Mouse (Mus musculus): ENCODE measurements around the gene S100a13. TPM values are rescaled to one million over a fixed set of nuclear protein-coding genes. Genes with fewer than 3 reads are reported as not detected.
A peak's percentile ranks its signal among the peaks of the same experiment; 100 is the strongest.

Gene S100a13
- total and polyA plus RNA-seq, 2 experiments from 2014 or later = 86.2 to 146 TPM

DNA sequence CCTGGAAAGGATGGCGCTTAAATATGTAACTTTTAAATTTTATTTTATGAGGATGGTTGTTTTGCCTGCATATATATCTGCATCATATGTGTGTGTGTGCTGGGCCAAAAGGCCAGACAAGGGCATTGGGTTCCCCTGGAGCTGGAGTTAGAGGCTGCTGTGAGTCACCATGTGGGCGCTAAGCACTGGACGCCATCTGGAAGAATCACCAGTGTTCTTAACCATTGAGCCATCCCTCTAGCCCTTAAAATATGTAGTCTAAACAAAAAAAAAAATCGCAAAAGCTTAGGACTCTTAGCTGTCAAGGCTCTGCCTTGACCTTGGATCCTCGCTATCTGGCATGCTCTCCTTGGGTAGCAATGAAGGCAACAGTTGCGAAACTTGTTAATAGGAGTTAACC, 25.7 kb upstream of the S100a13 start:
- peaks cover 52% of the 10 kb centered on the region for H3K36me3 ChIP-seq (replicated peaks; ENCODE audit: control insufficient read depth, insufficient read depth, low read length)

DNA sequence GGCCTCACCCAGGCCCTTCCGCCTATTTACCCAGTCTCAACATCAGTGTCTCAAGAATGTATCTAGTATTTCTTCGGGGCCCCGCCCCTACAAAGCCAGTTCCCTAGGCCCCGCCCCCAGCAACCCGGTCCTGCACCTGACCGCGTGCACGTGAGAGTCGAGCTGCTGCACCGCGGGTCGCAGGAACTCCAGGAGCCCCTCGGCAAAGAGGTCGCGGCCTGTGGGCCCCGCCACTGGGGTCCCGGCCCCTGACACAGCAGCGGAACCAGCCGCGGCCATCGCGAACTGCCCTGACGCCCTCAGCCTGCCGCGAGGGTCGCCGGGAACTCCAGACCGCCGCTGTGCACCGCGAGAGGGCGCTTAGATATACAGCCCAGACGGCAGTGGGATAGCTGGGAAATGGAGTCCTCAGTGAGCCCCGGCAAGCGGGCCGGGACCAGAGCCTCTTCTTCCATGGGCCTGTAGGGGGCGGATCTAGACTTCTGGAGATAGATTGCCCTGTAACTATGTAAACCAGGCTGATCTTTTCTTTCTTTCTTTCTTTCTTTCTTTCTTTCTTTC, 23.5 kb upstream of the S100a13 start, which contains the start of gene Snapin:
Snapin (minus strand) TSS at position 338 of the 561 bp plus-strand sequence.
- ATAC-seq (ENCODE audit: insufficient read depth, low read depth) (peak; percentile 99), DNase-seq (ENCODE audit: low spot score) (peak; percentile 97)
- peak within 1 kb of the TSS; percentile 82 for H3K27ac ChIP-seq (ENCODE audit: low read depth)
- peaks cover 34% of the 10 kb centered on the region for H3K36me3 ChIP-seq (replicated peaks; ENCODE audit: control insufficient read depth, insufficient read depth, low read length)
- H3K9ac ChIP-seq (replicated peaks; ENCODE audit: low read depth, low read length) = peak within 1 kb of the TSS; percentile 83
- peak within 1 kb of the TSS; percentile 82 for H3K4me2 ChIP-seq (ENCODE audit: low read depth, low read length)
- H3K4me3 ChIP-seq (ENCODE audit: low read depth, low read length) = peak within 1 kb of the TSS; percentile 95
- H3K4me1 ChIP-seq (ENCODE audit: control insufficient read depth, insufficient read depth) = peaks cover 7% of the 10 kb centered on the region
- no peaks in the 10 kb centered on the region for H3K27me3 ChIP-seq (ENCODE audit: control insufficient read depth, insufficient read depth, low read length)
- no peaks in the 10 kb centered on the region for H3K9me3 ChIP-seq (replicated peaks; ENCODE audit: control insufficient read depth, low read length)
- TF ChIP-seq CTCF (IDR thresholded peaks at IDR 0.05; ENCODE audit: low read depth) (peak; percentile 92), EP300 (IDR thresholded peaks at IDR 0.05; ENCODE audit: low read depth) (peak; percentile 84)
- WGBS = under 1% methylated on average over 37 of the region's 37 CpGs

More for the DNA sequence above, 25.7 kb upstream of the S100a13 start:
- H3K4me2 ChIP-seq (ENCODE audit: low read depth, low read length) = no peak overlapping the region
- no peak overlapping the region for H3K4me3 ChIP-seq (ENCODE audit: low read depth, low read length)
- H3K27ac ChIP-seq (ENCODE audit: low read depth) = no peak overlapping the region
- peaks cover 7% of the 10 kb centered on the region for H3K4me1 ChIP-seq (ENCODE audit: control insufficient read depth, insufficient read depth)
- H3K27me3 ChIP-seq (ENCODE audit: control insufficient read depth, insufficient read depth, low read length) = no peaks in the 10 kb centered on the region
- 87% methylated on average over 6 of the region's 6 CpGs for WGBS
- H3K9me3 ChIP-seq (replicated peaks; ENCODE audit: control insufficient read depth, low read length) = no peaks in the 10 kb centered on the region
- H3K9ac ChIP-seq (replicated peaks; ENCODE audit: low read depth, low read length) = no peak overlapping the region
- TF ChIP-seq CTCF (IDR thresholded peaks at IDR 0.05; ENCODE audit: low read depth) = no peak
- TF ChIP-seq EP300 (IDR thresholded peaks at IDR 0.05; ENCODE audit: low read depth) = no peak
- no peak for ATAC-seq (ENCODE audit: insufficient read depth, low read depth)
- no peak for DNase-seq (ENCODE audit: low spot score)

DNA sequence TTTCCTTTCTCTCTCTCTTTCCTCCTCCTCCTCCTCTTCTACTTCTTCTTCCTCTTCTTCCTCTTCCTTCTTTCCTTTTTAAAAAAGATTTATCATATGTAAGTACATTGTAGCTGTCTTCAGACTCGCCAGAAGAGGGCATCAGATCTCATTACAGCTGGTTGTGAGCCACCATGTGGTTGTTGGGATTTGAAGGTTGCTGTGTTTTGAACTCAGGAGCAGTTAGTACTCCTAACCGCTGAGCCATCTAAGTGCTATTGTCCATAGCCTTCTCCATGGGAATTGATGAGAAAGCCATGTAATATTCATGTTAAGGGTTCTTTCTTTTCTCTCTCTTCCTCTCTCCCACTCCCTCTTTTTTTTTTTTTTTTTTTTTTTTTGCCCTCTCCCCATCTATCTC, 22.9 kb upstream of the S100a13 start:
- Histone ChIP-seq H3K4me3 (ENCODE audit: low read depth, low read length) (no peak overlapping the region), H3K9me3 (replicated peaks; ENCODE audit: control insufficient read depth, low read length) (no peaks in the 10 kb centered on the region), H3K9ac (replicated peaks; ENCODE audit: low read depth, low read length) (no peak overlapping the region), H3K4me2 (ENCODE audit: low read depth, low read length) (no peak overlapping the region), H3K27ac (ENCODE audit: low read depth) (no peak overlapping the region), H3K36me3 (replicated peaks; ENCODE audit: control insufficient read depth, insufficient read depth, low read length) (peaks cover 34% of the 10 kb centered on the region), H3K4me1 (ENCODE audit: control insufficient read depth, insufficient read depth) (peaks cover 7% of the 10 kb centered on the region), H3K27me3 (ENCODE audit: control insufficient read depth, insufficient read depth, low read length) (no peaks in the 10 kb centered on the region)
- DNase-seq (ENCODE audit: low spot score) = no peak
- TF ChIP-seq CTCF (IDR thresholded peaks at IDR 0.05; ENCODE audit: low read depth) (peak; percentile 48), EP300 (IDR thresholded peaks at IDR 0.05; ENCODE audit: low read depth) (no peak)
- no peak for ATAC-seq (ENCODE audit: insufficient read depth, low read depth)
- 44% methylated on average over 2 of the region's 2 CpGs for WGBS

DNA sequence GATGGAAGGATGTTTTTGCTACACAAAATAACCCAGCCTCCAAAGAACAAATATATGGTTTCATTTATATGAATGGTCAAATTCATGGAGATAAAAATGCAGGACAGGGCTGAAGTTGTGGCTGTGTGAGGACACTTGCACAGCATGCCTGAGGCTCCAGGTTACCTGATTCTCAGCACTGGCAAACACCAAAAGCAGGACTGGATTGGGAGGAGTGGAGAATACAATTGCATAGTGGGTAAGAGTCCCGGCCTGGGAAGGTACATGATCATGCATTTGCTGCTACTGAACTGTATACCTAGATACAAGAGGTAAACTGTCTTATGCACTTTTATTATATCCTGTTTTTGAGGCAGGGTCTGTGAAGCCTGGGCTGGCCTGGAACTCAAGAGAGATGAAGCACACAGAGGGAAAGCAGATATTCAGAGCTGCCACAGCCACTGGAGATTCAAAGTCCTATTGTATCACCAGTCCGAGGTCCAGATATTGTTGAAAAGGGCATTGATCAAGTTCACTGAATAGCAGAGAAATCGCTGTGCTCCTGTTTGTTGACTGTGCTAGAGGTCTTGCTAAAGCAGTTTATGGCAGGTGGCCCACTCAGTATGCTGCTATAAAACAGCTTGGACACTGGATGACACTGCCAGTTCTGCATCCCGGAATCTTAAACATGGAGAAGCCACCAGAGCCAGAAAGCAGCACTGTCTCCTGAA, 20.2 kb upstream of the S100a13 start:
- Histone ChIP-seq H3K36me3 (replicated peaks; ENCODE audit: control insufficient read depth, insufficient read depth, low read length) (peaks cover 37% of the 10 kb centered on the region), H3K4me1 (ENCODE audit: control insufficient read depth, insufficient read depth) (peaks cover 7% of the 10 kb centered on the region), H3K27ac (ENCODE audit: low read depth) (no peak overlapping the region), H3K9ac (replicated peaks; ENCODE audit: low read depth, low read length) (no peak overlapping the region), H3K4me2 (ENCODE audit: low read depth, low read length) (no peak overlapping the region), H3K9me3 (replicated peaks; ENCODE audit: control insufficient read depth, low read length) (no peaks in the 10 kb centered on the region), H3K27me3 (ENCODE audit: control insufficient read depth, insufficient read depth, low read length) (no peaks in the 10 kb centered on the region), H3K4me3 (ENCODE audit: low read depth, low read length) (no peak overlapping the region)
- DNase-seq (ENCODE audit: low spot score) (no peak), ATAC-seq (ENCODE audit: insufficient read depth, low read depth) (no peak)
- WGBS = 65% methylated on average over 4 of the region's 4 CpGs
- TF ChIP-seq CTCF (IDR thresholded peaks at IDR 0.05; ENCODE audit: low read depth) (no peak), EP300 (IDR thresholded peaks at IDR 0.05; ENCODE audit: low read depth) (no peak)

DNA sequence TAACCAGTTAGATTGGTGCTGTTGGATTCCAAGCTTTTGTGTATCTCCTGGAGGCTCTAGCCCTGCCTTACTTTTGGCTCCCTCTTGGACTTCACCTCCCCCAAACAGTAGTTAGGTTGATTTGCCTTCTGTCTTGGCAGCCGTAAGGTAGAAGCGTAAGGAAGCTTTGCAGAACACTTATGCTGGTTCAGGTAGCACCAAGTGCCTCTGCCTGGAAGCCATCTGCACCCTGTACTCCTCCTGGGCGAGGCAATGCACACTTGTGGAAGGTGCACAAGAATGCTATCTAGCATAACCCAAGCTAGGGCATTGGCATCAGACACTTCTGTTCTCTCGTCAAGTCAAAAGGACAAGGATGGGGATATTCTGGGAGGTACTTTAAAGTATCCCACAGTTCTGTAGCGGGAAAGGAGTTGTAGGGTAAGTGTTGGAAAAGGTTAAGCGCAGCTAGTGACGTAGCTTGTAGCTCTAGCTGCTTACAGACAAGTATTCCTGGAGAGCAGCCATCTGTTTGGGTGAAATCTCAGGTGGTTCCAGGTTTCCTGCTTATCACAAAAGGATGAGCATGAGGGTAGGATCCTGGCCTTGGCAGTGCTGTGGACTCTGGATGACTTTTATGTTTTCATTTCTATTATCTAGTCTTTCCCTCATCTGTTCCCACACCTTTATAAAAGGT, 18.2 kb upstream of the S100a13 start:
- Histone ChIP-seq H3K27ac (ENCODE audit: low read depth) (no peak overlapping the region), H3K4me3 (ENCODE audit: low read depth, low read length) (no peak overlapping the region), H3K27me3 (ENCODE audit: control insufficient read depth, insufficient read depth, low read length) (no peaks in the 10 kb centered on the region), H3K4me2 (ENCODE audit: low read depth, low read length) (no peak overlapping the region), H3K36me3 (replicated peaks; ENCODE audit: control insufficient read depth, insufficient read depth, low read length) (peaks cover 51% of the 10 kb centered on the region), H3K4me1 (ENCODE audit: control insufficient read depth, insufficient read depth) (no peaks in the 10 kb centered on the region), H3K9me3 (replicated peaks; ENCODE audit: control insufficient read depth, low read length) (no peaks in the 10 kb centered on the region), H3K9ac (replicated peaks; ENCODE audit: low read depth, low read length) (no peak overlapping the region)
- DNase-seq (ENCODE audit: low spot score) = no peak
- no peak for ATAC-seq (ENCODE audit: insufficient read depth, low read depth)
- TF ChIP-seq CTCF (IDR thresholded peaks at IDR 0.05; ENCODE audit: low read depth) (no peak), EP300 (IDR thresholded peaks at IDR 0.05; ENCODE audit: low read depth) (no peak)
- 80% methylated on average over 7 of the region's 7 CpGs for WGBS

All from heart, postnatal 0 days (tissue).